Mouse (Mus musculus): Measurements from ENCODE around the gene Josd1. TPM values are rescaled to one million over a fixed set of nuclear protein-coding genes. Genes with fewer than 3 reads are reported as not detected.

The Josd1 gene
- total and polyA plus RNA-seq, 3 experiments: 30.1 to 48.3 (median 34.9) TPM

GRCm38 (mm10) chr15:79683707-79684465 lies 3.8 kb downstream of the Josd1 start:
- Histone ChIP-seq H3K4me1 (ENCODE audit: control insufficient read depth in 1 of 2, insufficient read depth in 2 of 2) (peaks cover 10 to 64% of the 10 kb centered on the region in 2 experiments), H3K9ac (ENCODE audit: insufficient read depth, low read depth) (no peak overlapping the region), H3K9me3 (replicated peaks; ENCODE audit: low read length) (no peaks in the 10 kb centered on the region), H3K36me3 (replicated peaks in 1 of 2; ENCODE audit: control insufficient read depth in 1 of 2, insufficient read depth in 1 of 2, low read length in 1 of 2) (peaks cover 0 to 34% of the 10 kb centered on the region in 2 experiments), H3K27me3 (replicated peaks) (peaks cover 8% of the 10 kb centered on the region), H3K4me3 (replicated peaks in 1 of 3; ENCODE audit: low read depth in 2 of 3, low read length in 2 of 3, poor library complexity in 1 of 3) (peak overlapping the region in 1 of 3 experiments; percentile 90), H3K79me2 (replicated peaks; ENCODE audit: control insufficient read depth, extremely low read depth, insufficient read depth, poor library complexity, severe bottlenecking) (peaks cover 73% of the 10 kb centered on the region), H3K27ac (ENCODE audit: insufficient read depth, low read depth) (no peak overlapping the region), H3K4me2 (ENCODE audit: insufficient read depth, low read depth, poor library complexity, severe bottlenecking) (peak overlapping the region; percentile 70)
- no peak for TF ChIP-seq JUN (IDR thresholded peaks at IDR 0.05; ENCODE audit: insufficient read depth, low read depth, low read length)
- TF ChIP-seq MAZ (IDR thresholded peaks at IDR 0.05; ENCODE audit: low read depth, low read length): no peak
- TF ChIP-seq CHD2 (IDR thresholded peaks at IDR 0.05; ENCODE audit: low read length): no peak
- peak; percentile 57; the same call in 1 of the 2 replicates for TF ChIP-seq MYC (IDR thresholded peaks at IDR 0.05; ENCODE audit: low read depth, low read length)
- no peak for TF ChIP-seq TCF12 (IDR thresholded peaks at IDR 0.05; ENCODE audit: low read depth, low read length)
- no peak for TF ChIP-seq ZC3H11A (IDR thresholded peaks at IDR 0.05; ENCODE audit: low read depth, low read length)
- TF ChIP-seq POLR2AphosphoS2 (IDR thresholded peaks at IDR 0.05; ENCODE audit: low read depth, low read length): no peak
- no peak for TF ChIP-seq ZKSCAN1 (IDR thresholded peaks at IDR 0.05; ENCODE audit: borderline replicate concordance, low read depth, low read length)
- TF ChIP-seq HCFC1 (IDR thresholded peaks at IDR 0.05; ENCODE audit: low read depth, low read length): no peak
- TF ChIP-seq ZMIZ1 (IDR thresholded peaks at IDR 0.05; ENCODE audit: low read depth, low read length): no peak
- TF ChIP-seq CHD1 (IDR thresholded peaks at IDR 0.05; ENCODE audit: low read depth, low read length): no peak
- peak; percentile 60 for TF ChIP-seq MXI1 (IDR thresholded peaks at IDR 0.05; ENCODE audit: low read depth, low read length)
- peak; percentile 42; the same call in 1 of the 2 replicates for TF ChIP-seq SIN3A (IDR thresholded peaks at IDR 0.05; ENCODE audit: low read length)
- no peak for TF ChIP-seq RCOR1 (conservative IDR thresholded peaks at IDR 0.05; ENCODE audit: low read depth, low read length)
- no peak for TF ChIP-seq MAFK (IDR thresholded peaks at IDR 0.05; ENCODE audit: insufficient replicate concordance, low read length)
- TF ChIP-seq JUND (conservative IDR thresholded peaks at IDR 0.05; ENCODE audit: low read depth, low read length): no peak
- peak; percentile 52; the same call in 1 of the 2 replicates for TF ChIP-seq MAX (IDR thresholded peaks at IDR 0.05; ENCODE audit: low read length)
- dilution Hi-C loops (cut with MboI; ENCODE audit: extremely low pct_ligation_motif_present, extremely low pct_unique_long_range_greater_than_20kb, low sequenced_read_pairs) (no loop called here), in situ Hi-C loops (cut with MboI; ENCODE audit: low pct_ligation_motif_present, low pct_unique_long_range_greater_than_20kb, low sequenced_read_pairs) (no loop called here)
- DNase-seq (ENCODE audit: extremely low read depth): no peak

DNA sequence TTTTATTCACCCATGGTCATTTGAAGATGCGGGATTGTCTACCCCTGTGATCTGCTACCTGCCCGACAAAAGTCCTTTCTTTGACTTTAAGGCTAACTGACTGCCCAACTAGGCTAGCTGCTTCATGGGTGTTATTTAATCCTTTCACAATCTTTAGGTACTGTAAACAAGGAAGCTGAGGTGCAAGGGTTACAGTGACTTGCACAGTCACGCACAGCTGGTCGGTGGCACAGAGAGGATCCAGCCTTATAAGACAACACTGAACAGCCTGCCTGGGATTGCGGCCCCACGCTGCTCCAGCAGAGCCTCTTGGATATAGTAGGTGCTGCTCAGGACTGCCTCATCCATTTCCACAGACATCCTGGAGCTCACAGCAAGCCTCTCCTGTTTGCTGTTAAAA lies 4.6 kb downstream of the Josd1 start:
- Histone ChIP-seq H3K9me3 (replicated peaks; ENCODE audit: low read length) (no peaks in the 10 kb centered on the region), H3K4me2 (ENCODE audit: insufficient read depth, low read depth, poor library complexity, severe bottlenecking) (peak overlapping the region; percentile 17; the same call in 1 of the 2 replicates), H3K9ac (ENCODE audit: insufficient read depth, low read depth) (no peak overlapping the region), H3K36me3 (replicated peaks in 1 of 2; ENCODE audit: control insufficient read depth in 1 of 2, insufficient read depth in 1 of 2, low read length in 1 of 2) (peaks cover 0 to 39% of the 10 kb centered on the region in 2 experiments), H3K27me3 (replicated peaks) (peaks cover under 1% of the 10 kb centered on the region), H3K79me2 (replicated peaks; ENCODE audit: control insufficient read depth, extremely low read depth, insufficient read depth, poor library complexity, severe bottlenecking) (peaks cover 76% of the 10 kb centered on the region), H3K4me3 (replicated peaks in 1 of 3; ENCODE audit: low read depth in 2 of 3, low read length in 2 of 3, poor library complexity in 1 of 3) (no peak overlapping the region), H3K4me1 (ENCODE audit: control insufficient read depth in 1 of 2, insufficient read depth in 2 of 2) (peaks cover 10 to 58% of the 10 kb centered on the region in 2 experiments), H3K27ac (ENCODE audit: insufficient read depth, low read depth) (no peak overlapping the region)
- dilution Hi-C loops (cut with MboI; ENCODE audit: extremely low pct_ligation_motif_present, extremely low pct_unique_long_range_greater_than_20kb, low sequenced_read_pairs): no loop called here
- in situ Hi-C loops (cut with MboI; ENCODE audit: low pct_ligation_motif_present, low pct_unique_long_range_greater_than_20kb, low sequenced_read_pairs): no loop called here
- TF ChIP-seq E2F4 (IDR thresholded peaks at IDR 0.05; ENCODE audit: insufficient replicate concordance, low read depth, low read length) (no peak), ETS1 (conservative IDR thresholded peaks at IDR 0.05; ENCODE audit: low read depth, low read length) (no peak), ZKSCAN1 (IDR thresholded peaks at IDR 0.05; ENCODE audit: borderline replicate concordance, low read depth, low read length) (no peak), MAZ (IDR thresholded peaks at IDR 0.05; ENCODE audit: low read depth, low read length) (no peak), UBTF (IDR thresholded peaks at IDR 0.05; ENCODE audit: low read depth, low read length) (no peak), MYC (IDR thresholded peaks at IDR 0.05; ENCODE audit: low read depth, low read length) (no peak), USF2 (conservative IDR thresholded peaks at IDR 0.05; ENCODE audit: low read depth, low read length) (no peak), PAX5 (IDR thresholded peaks at IDR 0.05; ENCODE audit: low read length) (no peak), TCF12 (IDR thresholded peaks at IDR 0.05; ENCODE audit: low read depth, low read length) (no peak), IRF4 (IDR thresholded peaks at IDR 0.05; ENCODE audit: low read depth, low read length) (no peak), CHD2 (IDR thresholded peaks at IDR 0.05; ENCODE audit: low read length) (no peak), HCFC1 (IDR thresholded peaks at IDR 0.05; ENCODE audit: low read depth, low read length) (no peak), JUN (IDR thresholded peaks at IDR 0.05; ENCODE audit: insufficient read depth, low read depth, low read length) (no peak), ZMIZ1 (IDR thresholded peaks at IDR 0.05; ENCODE audit: low read depth, low read length) (no peak), ZC3H11A (IDR thresholded peaks at IDR 0.05; ENCODE audit: low read depth, low read length) (no peak), MXI1 (IDR thresholded peaks at IDR 0.05; ENCODE audit: low read depth, low read length) (no peak)
- no peak for DNase-seq (ENCODE audit: extremely low read depth)

Data from CH12.LX (cell line).